Mouse (Mus musculus): ENCODE results near the gene Qk.

GRCm38 (mm10) chr17:10327584-10328210 lies 8.0 kb upstream of the Qk start:
- TF ChIP-seq CTCF (IDR thresholded peaks at IDR 0.05; ENCODE audit: low read depth, low read length) (no peak), POLR2A (IDR thresholded peaks at IDR 0.05; ENCODE audit: insufficient read depth, low read length) (no peak)
